Mouse (Mus musculus): Measurements from ENCODE around the gene Ttll8. TPM values are rescaled to one million over a fixed set of nuclear protein-coding genes. Genes with fewer than 3 reads are reported as not detected.
A peak's percentile ranks its signal among the peaks of the same experiment; 100 is the strongest.

Ttll8 gene
- polyA plus RNA-seq, 1 experiment from 2014 or later: not detected

DNA sequence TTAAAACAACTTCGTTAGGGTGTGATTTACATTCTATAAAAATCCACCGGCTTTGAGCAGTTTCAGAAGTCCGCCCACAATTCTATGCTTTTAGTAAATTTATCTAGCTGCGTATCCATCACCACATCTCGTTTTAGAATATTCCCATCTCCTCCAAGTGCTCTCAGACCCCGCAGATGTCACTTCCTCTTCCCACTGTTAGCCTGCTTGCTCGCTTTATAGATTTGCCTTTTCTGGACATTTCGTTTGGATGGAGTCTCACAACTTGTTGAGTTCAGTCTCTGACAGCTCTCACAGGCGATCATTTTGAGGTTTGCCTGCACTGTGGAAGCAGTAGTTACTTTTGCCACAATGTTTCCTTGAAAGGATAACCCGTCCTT lies 77.2 kb downstream of the Ttll8 start:
- no peak overlapping the region for H3K4me3 ChIP-seq (replicated peaks; ENCODE audit: low read length)
- no peaks in the 10 kb centered on the region for H3K4me1 ChIP-seq (replicated peaks; ENCODE audit: control insufficient read depth, insufficient read depth, low read length)
- H3K27me3 ChIP-seq (ENCODE audit: control insufficient read depth, insufficient read depth, low read length): no peaks in the 10 kb centered on the region
- no peak overlapping the region for H3K27ac ChIP-seq
- no peaks in the 10 kb centered on the region for H3K9me3 ChIP-seq (ENCODE audit: control insufficient read depth, low read length)
- H3K36me3 ChIP-seq (replicated peaks; ENCODE audit: control insufficient read depth, insufficient read depth): no peaks in the 10 kb centered on the region
- no peak overlapping the region for H3K9ac ChIP-seq
- no peak for ATAC-seq (ENCODE audit: low FRiP score)
- H3K4me2 ChIP-seq (replicated peaks): no peak overlapping the region
- WGBS: 87% methylated on average over 10 of the region's 10 CpGs
- DNase-seq (ENCODE audit: low spot score): no peak

DNA sequence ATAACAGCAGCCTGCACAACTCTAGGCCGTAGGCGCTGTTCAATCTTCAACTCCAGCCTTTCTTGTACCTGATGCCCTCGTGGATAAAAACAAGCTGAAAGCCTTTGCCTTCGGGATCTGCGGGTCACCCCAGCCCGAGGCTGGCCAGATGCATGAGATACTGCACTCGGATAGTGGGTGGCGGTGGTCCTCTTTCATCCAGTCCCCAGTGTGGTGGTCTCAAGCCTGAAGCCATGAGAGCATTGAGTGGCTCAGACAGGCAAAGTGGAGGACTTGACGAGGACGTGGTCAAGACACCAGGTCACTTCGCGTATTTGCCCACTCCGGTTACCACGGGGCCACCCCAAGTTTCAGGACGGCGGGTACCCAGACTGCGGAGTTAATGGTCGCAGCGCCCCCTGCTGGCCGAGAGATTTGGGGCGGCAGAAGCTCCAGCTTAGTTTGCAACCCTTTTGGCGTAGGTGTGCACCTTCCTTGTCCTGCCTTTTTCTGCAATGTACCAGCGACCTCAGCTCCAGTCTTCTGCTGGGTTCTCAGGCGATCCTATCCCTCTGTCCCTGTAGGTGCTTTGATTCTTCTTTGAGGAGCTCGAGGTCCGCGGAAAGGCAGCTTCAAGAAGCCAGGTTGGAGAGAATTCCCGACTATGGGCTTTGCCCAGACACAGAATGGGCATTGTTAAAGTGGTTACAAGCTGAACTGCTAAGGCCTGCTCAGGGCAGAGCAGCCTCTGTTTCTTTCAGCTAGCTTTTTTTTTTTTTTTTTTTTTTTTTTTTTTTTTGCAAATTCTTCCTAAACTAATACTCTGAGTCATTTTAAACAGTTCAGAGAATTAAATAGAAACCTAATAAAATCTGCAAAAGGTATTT lies 77.8 kb downstream of the Ttll8 start:
- Histone ChIP-seq H3K4me3 (replicated peaks; ENCODE audit: low read length) (no peak overlapping the region), H3K9ac (no peak overlapping the region), H3K4me1 (replicated peaks; ENCODE audit: control insufficient read depth, insufficient read depth, low read length) (no peaks in the 10 kb centered on the region), H3K4me2 (replicated peaks) (no peak overlapping the region), H3K27me3 (ENCODE audit: control insufficient read depth, insufficient read depth, low read length) (no peaks in the 10 kb centered on the region), H3K36me3 (replicated peaks; ENCODE audit: control insufficient read depth, insufficient read depth) (no peaks in the 10 kb centered on the region), H3K9me3 (ENCODE audit: control insufficient read depth, low read length) (no peaks in the 10 kb centered on the region), H3K27ac (no peak overlapping the region)
- DNase-seq (ENCODE audit: low spot score): peak; percentile 76
- ATAC-seq (ENCODE audit: low FRiP score): no peak
- WGBS: 9% methylated on average over 28 of the region's 28 CpGs

DNA sequence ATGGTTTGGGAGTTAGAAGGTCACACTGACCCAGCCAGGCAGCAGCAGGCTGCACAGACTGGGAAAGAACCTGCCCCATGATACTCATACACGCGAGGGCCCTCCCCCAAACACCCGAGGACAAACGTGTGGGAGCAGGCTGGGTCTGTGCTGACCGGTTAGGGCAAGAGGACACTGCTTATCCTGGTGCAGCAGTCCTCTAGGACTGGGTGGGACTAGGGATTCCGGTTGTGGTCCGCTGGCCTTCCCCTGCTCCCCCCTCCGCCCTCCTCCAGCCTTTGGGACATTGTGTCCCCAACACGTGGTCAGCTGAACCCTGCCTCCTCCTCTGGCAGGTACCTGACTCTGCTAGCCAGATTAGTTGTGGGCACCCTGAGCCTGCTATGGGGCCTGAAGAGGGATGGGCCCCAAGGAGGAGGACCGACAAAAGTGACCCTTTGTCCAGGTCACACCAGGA lies 78.6 kb downstream of the Ttll8 start:
- WGBS: 37% methylated on average over 10 of the region's 10 CpGs

DNA sequence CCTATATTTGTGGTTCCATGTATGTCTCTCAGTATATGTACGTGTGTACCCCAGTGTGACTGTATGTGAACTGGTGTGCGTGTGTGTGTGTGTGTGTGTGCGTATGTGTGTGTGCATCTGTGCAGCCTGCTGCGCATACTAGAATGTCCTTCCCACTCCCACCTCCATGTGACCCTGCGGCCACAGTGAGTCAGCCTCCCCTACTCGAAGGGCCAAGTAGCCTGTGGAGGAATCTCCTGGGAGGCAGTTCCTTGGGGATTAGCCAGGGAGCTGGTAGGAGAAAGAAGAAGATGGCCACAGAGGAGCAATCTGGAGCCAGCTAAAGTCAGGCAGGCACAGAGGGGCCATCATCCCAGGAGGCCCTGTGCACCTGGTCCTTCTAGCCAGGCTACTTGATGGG lies 79.7 kb downstream of the Ttll8 start:
- 91% methylated on average over 6 of the region's 6 CpGs for WGBS
- Histone ChIP-seq H3K9ac (no peak overlapping the region), H3K27ac (no peak overlapping the region), H3K36me3 (replicated peaks; ENCODE audit: control insufficient read depth, insufficient read depth) (no peaks in the 10 kb centered on the region), H3K9me3 (ENCODE audit: control insufficient read depth, low read length) (no peaks in the 10 kb centered on the region), H3K4me1 (replicated peaks; ENCODE audit: control insufficient read depth, insufficient read depth, low read length) (no peaks in the 10 kb centered on the region), H3K4me3 (replicated peaks; ENCODE audit: low read length) (no peak overlapping the region), H3K4me2 (replicated peaks) (no peak overlapping the region), H3K27me3 (ENCODE audit: control insufficient read depth, insufficient read depth, low read length) (no peaks in the 10 kb centered on the region)
- ATAC-seq (ENCODE audit: low FRiP score) (no peak), DNase-seq (ENCODE audit: low spot score) (no peak)

More for the DNA sequence above, 78.6 kb downstream of the Ttll8 start:
- Histone ChIP-seq H3K27me3 (ENCODE audit: control insufficient read depth, insufficient read depth, low read length) (no peaks in the 10 kb centered on the region), H3K9me3 (ENCODE audit: control insufficient read depth, low read length) (no peaks in the 10 kb centered on the region), H3K36me3 (replicated peaks; ENCODE audit: control insufficient read depth, insufficient read depth) (no peaks in the 10 kb centered on the region), H3K4me2 (replicated peaks) (no peak overlapping the region), H3K4me3 (replicated peaks; ENCODE audit: low read length) (no peak overlapping the region), H3K27ac (no peak overlapping the region), H3K9ac (no peak overlapping the region), H3K4me1 (replicated peaks; ENCODE audit: control insufficient read depth, insufficient read depth, low read length) (no peaks in the 10 kb centered on the region)
- ATAC-seq (ENCODE audit: low FRiP score) (no peak; the same call in 1 of the 2 replicates), DNase-seq (ENCODE audit: low spot score) (no peak)

DNA sequence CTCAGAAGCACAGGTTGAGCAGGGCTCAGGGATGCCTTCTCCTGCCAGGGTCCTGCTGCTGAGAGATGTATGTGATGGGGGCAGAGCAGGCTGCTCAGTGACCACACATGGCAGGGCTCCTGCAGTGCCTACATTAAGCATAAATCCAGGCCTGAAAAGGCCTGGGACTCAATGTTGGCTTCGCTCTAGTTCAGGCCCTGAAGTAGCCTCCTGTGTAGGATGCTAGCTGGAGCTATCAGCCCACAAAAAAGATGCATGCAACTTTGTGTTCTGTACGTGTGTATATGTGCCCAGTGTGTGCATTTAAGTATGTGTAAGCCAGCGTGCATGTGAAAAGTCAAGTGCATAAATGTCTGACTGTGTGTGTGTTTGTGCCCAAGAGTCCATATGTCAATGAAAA lies 80.2 kb downstream of the Ttll8 start:
- H3K4me3 ChIP-seq (replicated peaks; ENCODE audit: low read length): no peak overlapping the region
- H3K27me3 ChIP-seq (ENCODE audit: control insufficient read depth, insufficient read depth, low read length): no peaks in the 10 kb centered on the region
- H3K27ac ChIP-seq: no peak overlapping the region
- no peaks in the 10 kb centered on the region for H3K9me3 ChIP-seq (ENCODE audit: control insufficient read depth, low read length)
- DNase-seq (ENCODE audit: low spot score): no peak
- no peak for ATAC-seq (ENCODE audit: low FRiP score)
- 90% methylated on average over 3 of the region's 3 CpGs for WGBS
- H3K9ac ChIP-seq: no peak overlapping the region
- no peaks in the 10 kb centered on the region for H3K36me3 ChIP-seq (replicated peaks; ENCODE audit: control insufficient read depth, insufficient read depth)
- no peaks in the 10 kb centered on the region for H3K4me1 ChIP-seq (replicated peaks; ENCODE audit: control insufficient read depth, insufficient read depth, low read length)
- no peak overlapping the region for H3K4me2 ChIP-seq (replicated peaks)

DNA sequence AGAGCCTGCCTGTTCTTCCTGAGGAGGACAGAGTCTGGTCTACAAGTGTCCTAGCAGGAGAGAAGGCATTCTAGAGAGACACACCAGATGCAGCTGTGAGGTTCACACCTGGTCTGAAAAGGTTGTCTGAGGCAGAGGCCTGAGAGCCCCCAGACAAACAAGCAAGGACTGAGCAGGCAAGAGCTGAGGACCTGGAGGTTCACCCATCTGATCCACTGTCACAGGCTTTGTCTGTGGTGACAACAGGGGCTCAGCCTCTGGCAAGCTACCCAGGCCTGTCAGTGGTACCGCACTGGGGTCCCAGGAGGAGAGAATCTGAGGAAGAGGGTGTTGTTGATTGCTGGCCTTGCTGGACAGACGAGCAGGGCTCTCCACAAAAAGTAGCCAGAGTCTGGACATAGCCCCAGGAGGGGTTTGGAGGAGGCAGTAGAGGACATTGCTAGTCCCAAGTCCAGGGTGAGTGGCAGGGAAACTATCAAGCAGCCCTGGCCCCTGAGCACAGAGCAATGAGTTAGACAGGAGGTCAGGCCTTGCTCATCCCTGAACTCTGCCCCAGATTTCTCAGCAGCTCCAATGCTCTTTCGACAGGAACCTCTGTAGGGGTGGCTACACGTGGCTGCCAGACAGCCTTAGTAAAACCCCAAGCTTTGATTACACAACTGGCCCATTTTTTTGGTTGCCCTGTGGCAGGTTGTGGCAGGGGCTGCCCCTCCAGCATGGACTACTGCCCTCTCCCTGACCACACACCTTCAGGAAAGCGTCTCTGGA lies 83.6 kb downstream of the Ttll8 start:
- no peak overlapping the region for H3K4me2 ChIP-seq (replicated peaks)
- DNase-seq (ENCODE audit: low spot score) (no peak), ATAC-seq (ENCODE audit: low FRiP score) (no peak)
- no peak overlapping the region for H3K4me3 ChIP-seq (replicated peaks; ENCODE audit: low read length)
- H3K4me1 ChIP-seq (replicated peaks; ENCODE audit: control insufficient read depth, insufficient read depth, low read length): peaks cover under 1% of the 10 kb centered on the region; the same call in 1 of the 2 replicates
- H3K27ac ChIP-seq: no peak overlapping the region
- no peaks in the 10 kb centered on the region for H3K27me3 ChIP-seq (ENCODE audit: control insufficient read depth, insufficient read depth, low read length)
- WGBS: 77% methylated on average over 5 of the region's 5 CpGs
- H3K9ac ChIP-seq: no peak overlapping the region
- H3K9me3 ChIP-seq (ENCODE audit: control insufficient read depth, low read length): no peaks in the 10 kb centered on the region
- H3K36me3 ChIP-seq (replicated peaks; ENCODE audit: control insufficient read depth, insufficient read depth): peaks cover 17% of the 10 kb centered on the region

DNA sequence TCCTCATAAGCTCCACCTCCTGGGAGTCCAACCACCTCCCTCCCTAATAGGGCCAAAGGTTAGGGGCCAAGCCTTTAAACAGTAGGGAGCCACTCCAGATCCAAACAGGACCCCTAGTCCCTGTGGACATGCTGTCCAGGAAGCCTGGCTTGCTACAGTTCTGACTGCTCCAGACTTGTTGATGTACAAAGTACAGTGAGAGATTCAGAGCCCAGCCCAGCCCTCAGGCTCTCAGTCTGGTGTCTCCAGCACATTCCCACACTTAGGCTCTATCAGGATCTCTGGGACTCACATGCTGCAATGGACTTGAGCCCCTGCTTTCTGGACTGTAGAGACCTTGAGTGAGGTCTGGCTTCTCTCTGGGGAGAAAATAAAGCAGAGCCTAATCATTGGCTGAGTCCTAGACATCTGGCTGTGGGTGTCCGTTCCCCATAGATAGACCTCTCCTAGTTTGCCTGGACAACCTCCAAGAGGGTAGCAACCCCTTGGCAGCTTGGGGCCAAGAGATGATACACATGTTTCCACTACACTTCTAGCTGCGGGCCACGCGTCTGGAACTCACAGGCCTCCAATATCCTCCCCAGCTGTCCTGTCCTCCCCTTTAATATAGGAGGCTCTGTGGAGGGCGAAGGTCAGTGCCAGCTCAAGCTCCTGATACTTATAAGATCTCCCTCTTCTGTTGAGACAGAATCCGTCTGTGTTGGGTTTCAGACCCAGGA lies 86.0 kb downstream of the Ttll8 start:
- Histone ChIP-seq H3K9me3 (ENCODE audit: control insufficient read depth, low read length) (no peaks in the 10 kb centered on the region), H3K27me3 (ENCODE audit: control insufficient read depth, insufficient read depth, low read length) (no peaks in the 10 kb centered on the region), H3K27ac (no peak overlapping the region), H3K36me3 (replicated peaks; ENCODE audit: control insufficient read depth, insufficient read depth) (peaks cover 31% of the 10 kb centered on the region), H3K4me1 (replicated peaks; ENCODE audit: control insufficient read depth, insufficient read depth, low read length) (peaks cover 17% of the 10 kb centered on the region), H3K4me3 (replicated peaks; ENCODE audit: low read length) (no peak overlapping the region), H3K4me2 (replicated peaks) (no peak overlapping the region), H3K9ac (no peak overlapping the region)
- ATAC-seq (ENCODE audit: low FRiP score): no peak
- 93% methylated on average over 6 of the region's 6 CpGs for WGBS
- no peak for DNase-seq (ENCODE audit: low spot score)

DNA sequence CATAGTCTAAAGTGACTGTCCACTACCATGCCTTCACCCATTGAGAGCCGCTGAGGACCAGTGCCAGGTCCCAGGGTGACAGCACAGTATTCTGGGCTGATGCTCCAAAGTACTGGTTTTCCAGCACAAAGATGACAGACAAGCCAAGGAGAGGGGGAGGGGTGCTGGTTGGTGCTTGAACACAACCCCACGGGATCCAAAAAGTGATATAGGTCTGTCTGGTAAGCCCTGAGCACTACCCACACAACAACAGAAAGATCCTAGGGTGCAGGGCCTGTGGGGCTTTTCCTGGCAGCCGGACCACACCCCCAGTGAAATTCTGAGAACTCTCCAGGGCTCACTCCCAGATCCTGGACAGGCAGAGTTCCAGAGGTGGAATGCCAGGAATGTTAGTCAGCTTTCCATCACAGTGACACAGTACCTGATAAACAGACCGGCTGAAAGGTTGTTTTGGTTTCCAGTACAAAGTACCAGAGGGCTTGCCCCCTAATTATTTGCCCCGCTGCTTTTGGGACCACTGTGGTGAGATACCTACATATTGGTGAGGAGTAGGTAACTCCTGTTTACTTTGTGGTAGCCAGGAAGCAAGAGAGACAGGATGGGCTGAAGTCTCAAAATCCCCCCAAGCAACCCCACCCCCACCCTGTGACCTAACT lies 86.7 kb downstream of the Ttll8 start:
- H3K27me3 ChIP-seq (ENCODE audit: control insufficient read depth, insufficient read depth, low read length): no peaks in the 10 kb centered on the region
- H3K4me3 ChIP-seq (replicated peaks; ENCODE audit: low read length): no peak overlapping the region
- no peaks in the 10 kb centered on the region for H3K9me3 ChIP-seq (ENCODE audit: control insufficient read depth, low read length)
- H3K4me1 ChIP-seq (replicated peaks; ENCODE audit: control insufficient read depth, insufficient read depth, low read length): peaks cover 17% of the 10 kb centered on the region
- H3K4me2 ChIP-seq (replicated peaks): no peak overlapping the region
- ATAC-seq (ENCODE audit: low FRiP score): no peak
- DNase-seq (ENCODE audit: low spot score): no peak
- WGBS: 38% methylated on average over 5 of the region's 5 CpGs
- H3K36me3 ChIP-seq (replicated peaks; ENCODE audit: control insufficient read depth, insufficient read depth): peaks cover 31% of the 10 kb centered on the region
- H3K9ac ChIP-seq: no peak overlapping the region
- H3K27ac ChIP-seq: no peak overlapping the region

All from hindbrain, embryonic 14.5 days (tissue).